In genomic region chr14:16574925-16575721, GRCm38 (mm10) we compare ENCODE assay signal across 8 mouse cellular contexts.
DNase-seq lines count a peak whose midpoint lies in the region; ATAC-seq and TF ChIP-seq lines count a peak whose summit lies in the region.

No protein-coding gene starts in this region.

- H3K4me3 ChIP-seq in forebrain, embryonic 15.5 days: peak overlapping the region; percentile 53
- H3K4me3 ChIP-seq in heart, embryonic 16.5 days (ENCODE audit: low read length): peak overlapping the region; percentile 70
- H3K4me3 ChIP-seq in liver, embryonic 12.5 days: peak overlapping the region; percentile 52
- no peak overlapping the region for H3K4me3 ChIP-seq in myocyte

- peak overlapping the region; percentile 58 for H3K9ac ChIP-seq in forebrain, embryonic 15.5 days (replicated peaks)
- H3K9ac ChIP-seq in heart, embryonic 16.5 days (ENCODE audit: low read length): peak overlapping the region; percentile 88
- H3K9ac ChIP-seq in liver, embryonic 12.5 days: peak overlapping the region; percentile 40

- peaks cover 15% of the 10 kb centered on the region; the same call in 1 of the 2 replicates for H3K27me3 ChIP-seq in forebrain, embryonic 15.5 days
- H3K27me3 ChIP-seq in heart, embryonic 16.5 days (ENCODE audit: control insufficient read depth, insufficient read depth, low read length): no peaks in the 10 kb centered on the region
- H3K27me3 ChIP-seq in liver, embryonic 12.5 days (replicated peaks): peaks cover 51% of the 10 kb centered on the region
- H3K27me3 ChIP-seq in myocyte (ENCODE audit: control insufficient read depth, insufficient read depth, insufficient read length): no peaks in the 10 kb centered on the region

- peak; percentile 92 for DNase-seq in ES-CJ7 (ENCODE audit: low read depth, low spot score)
- DNase-seq in cerebellum, adult 18-20 months: peak; percentile 49 to 69
- peak; percentile 92 for DNase-seq in kidney, postnatal 14 days
- peak; percentile 54 for DNase-seq in testis, postnatal 14 days (ENCODE audit: low spot score)

- H3ac ChIP-seq in myocyte (ENCODE audit: control insufficient read depth, insufficient read length): no peak overlapping the region

- H3K27ac ChIP-seq in forebrain, embryonic 15.5 days (replicated peaks): peak overlapping the region; percentile 69
- peak overlapping the region; percentile 97 for H3K27ac ChIP-seq in heart, embryonic 16.5 days (ENCODE audit: low read length)
- peak overlapping the region; percentile 67; the same call in 1 of the 2 replicates for H3K27ac ChIP-seq in liver, embryonic 12.5 days

- no peaks in the 10 kb centered on the region for H3K36me3 ChIP-seq in forebrain, embryonic 15.5 days
- H3K36me3 ChIP-seq in heart, embryonic 16.5 days (ENCODE audit: control insufficient read depth, insufficient read depth): no peaks in the 10 kb centered on the region
- H3K36me3 ChIP-seq in liver, embryonic 12.5 days: no peaks in the 10 kb centered on the region
- H3K36me3 ChIP-seq in myocyte (ENCODE audit: control insufficient read depth, insufficient read depth): no peaks in the 10 kb centered on the region

- H3K4me1 ChIP-seq in forebrain, embryonic 15.5 days: peaks cover 20% of the 10 kb centered on the region
- H3K4me1 ChIP-seq in heart, embryonic 16.5 days (ENCODE audit: control insufficient read depth, insufficient read depth, low read length): peaks cover 9% of the 10 kb centered on the region
- no peaks in the 10 kb centered on the region for H3K4me1 ChIP-seq in liver, embryonic 12.5 days

- ATAC-seq in forebrain, embryonic 15.5 days (replicated peaks): peak; percentile 87
- peak; percentile 90 for ATAC-seq in heart, embryonic 16.5 days (replicated peaks; ENCODE audit: extremely low read depth, insufficient read depth, low FRiP score)
- peak; percentile 67 for ATAC-seq in liver, embryonic 12.5 days

- H3K4me2 ChIP-seq in forebrain, embryonic 15.5 days (replicated peaks): peak overlapping the region; percentile 94
- peak overlapping the region; percentile 73 for H3K4me2 ChIP-seq in heart, embryonic 16.5 days (ENCODE audit: low read depth, low read length)
- H3K4me2 ChIP-seq in liver, embryonic 12.5 days: peak overlapping the region; percentile 57
- peak overlapping the region; percentile 55 for H3K4me2 ChIP-seq in myocyte (ENCODE audit: low read depth)

- peak; percentile 50 for TF ChIP-seq POLR2A in myocyte (IDR thresholded peaks at IDR 0.05; ENCODE audit: insufficient read length, low read depth)

- H3K9me3 ChIP-seq in forebrain, embryonic 15.5 days: no peaks in the 10 kb centered on the region
- no peaks in the 10 kb centered on the region for H3K9me3 ChIP-seq in heart, embryonic 16.5 days (replicated peaks; ENCODE audit: control insufficient read depth, low read length)
- H3K9me3 ChIP-seq in liver, embryonic 12.5 days (replicated peaks): no peaks in the 10 kb centered on the region

- H3K79me2 ChIP-seq in myocyte (ENCODE audit: control insufficient read depth, insufficient read depth): no peaks in the 10 kb centered on the region

- WGBS in forebrain, embryonic 15.5 days: under 1% methylated on average over 52 of the region's 52 CpGs
- WGBS in heart, embryonic 16.5 days: under 1% methylated on average over 52 of the region's 52 CpGs
- WGBS in liver, embryonic 12.5 days (ENCODE audit: insufficient replicate concordance): 1% methylated on average over 52 of the region's 52 CpGs

TF ChIP-seq in myocyte, 11 proteins besides CTCF, POLR2A, EP300 and RAD21:
- TF ChIP-seq USF1 (IDR thresholded peaks at IDR 0.05; ENCODE audit: low read depth) (no peak), TCF12 (IDR thresholded peaks at IDR 0.05; ENCODE audit: insufficient read depth, poor library complexity, severe bottlenecking) (no peak), MAX (IDR thresholded peaks at IDR 0.05; ENCODE audit: low read depth) (no peak), SRF (IDR thresholded peaks at IDR 0.05; ENCODE audit: control insufficient read depth, insufficient read length, low read depth) (no peak), POLR2AphosphoS2 (IDR thresholded peaks at IDR 0.05; ENCODE audit: insufficient read length, low read depth) (no peak), CEBPB (IDR thresholded peaks at IDR 0.05; ENCODE audit: insufficient read depth, poor library complexity, severe bottlenecking) (no peak), TCF3 (IDR thresholded peaks at IDR 0.05; ENCODE audit: insufficient read length, low read depth) (no peak), E2F4 (IDR thresholded peaks at IDR 0.05; ENCODE audit: insufficient read depth) (no peak), MYOD1 (IDR thresholded peaks at IDR 0.05; ENCODE audit: control insufficient read depth in 1 of 3, insufficient read length in 2 of 3, low read depth in 2 of 3) (no peak)
